Mouse (Mus musculus) lung, embryonic 16.5 days (tissue): ENCODE measurements around the gene Srpk2. TPM values are rescaled to one million over a fixed set of nuclear protein-coding genes. Genes with fewer than 3 reads are reported as not detected.
"Not testable (repeated sequence)": the region's sequence is repeated elsewhere in the genome, so short reads cannot be mapped to it uniquely, and the experiment has no call there.

Experiments
- ATAC-seq: fragments of 200-750 bp; cut with Nextera tagmentation; 2 replicates; pipeline ENCODE4 v1.8.0; 2017; ENCODE audit warnings: low read depth, mild to moderate bottlenecking, moderate library complexity
- H3K27ac ChIP-seq: fragments of 300-500 bp; sonication (generic); 2 replicates; pipeline ENCODE4 v1.5.1; 2014; ENCODE audit warnings: mild to moderate bottlenecking, control low read depth, low read length
- H3K27me3 ChIP-seq: fragments of 300-500 bp; sonication (generic); 2 replicates; pipeline ENCODE4 v1.6.1; 2014; ENCODE audit warnings: low read depth, low read length, mixed read lengths; ENCODE audit not compliant: control insufficient read depth, insufficient read depth
- H3K36me3 ChIP-seq: fragments of 300-500 bp; sonication (generic); 2 replicates; pipeline ENCODE4 v1.6.1; 2014; ENCODE audit warnings: low read length; ENCODE audit not compliant: control insufficient read depth, insufficient read depth
- H3K4me1 ChIP-seq: fragments of 300-500 bp; sonication (generic); replicated peaks from 2 replicates; pipeline ENCODE4 v1.6.1; 2014; ENCODE audit warnings: low read length, mixed read lengths; ENCODE audit not compliant: control insufficient read depth, insufficient read depth
- H3K4me2 ChIP-seq: fragments of 300-500 bp; sonication (generic); 2 replicates; pipeline ENCODE4 v1.6.1; 2014; ENCODE audit warnings: low read depth, low read length, control low read depth
- H3K4me3 ChIP-seq: fragments of 300-500 bp; sonication (generic); 2 replicates; pipeline ENCODE4 v1.5.1; 2014; ENCODE audit warnings: mild to moderate bottlenecking, low read length, control low read depth
- H3K9ac ChIP-seq: fragments of 300-500 bp; sonication (generic); 2 replicates; pipeline ENCODE4 v1.6.1; 2014; ENCODE audit warnings: low read length, control low read depth
- H3K9me3 ChIP-seq: fragments of 300-500 bp; sonication (generic); 2 replicates; pipeline ENCODE4 v1.6.1; 2016; ENCODE audit warnings: low read length; ENCODE audit not compliant: control insufficient read depth
- WGBS: fragments of 180-500 bp; shearing (Covaris S2); extraction: QIAGEN DNeasy Blood & Tissue Kit; methylation state at CpG from one replicate; pipeline ENCODE4 v1.1.7; 2014; 5-methylcytosine and 5-hydroxymethylcytosine counted together
- polyA plus RNA-seq: library from polyadenylated mRNA; unstranded; fragments of >200 nt; fragmentation: Nextera tagmentation; extraction: Ambion mirVana; gene quantifications from 2 replicates; pipeline ENCODE4 v1.2.1, GENCODE M21; 2015

The Srpk2 gene
- polyA plus RNA-seq, 1 experiment from 2014 or later: 43.7 TPM

DNA sequence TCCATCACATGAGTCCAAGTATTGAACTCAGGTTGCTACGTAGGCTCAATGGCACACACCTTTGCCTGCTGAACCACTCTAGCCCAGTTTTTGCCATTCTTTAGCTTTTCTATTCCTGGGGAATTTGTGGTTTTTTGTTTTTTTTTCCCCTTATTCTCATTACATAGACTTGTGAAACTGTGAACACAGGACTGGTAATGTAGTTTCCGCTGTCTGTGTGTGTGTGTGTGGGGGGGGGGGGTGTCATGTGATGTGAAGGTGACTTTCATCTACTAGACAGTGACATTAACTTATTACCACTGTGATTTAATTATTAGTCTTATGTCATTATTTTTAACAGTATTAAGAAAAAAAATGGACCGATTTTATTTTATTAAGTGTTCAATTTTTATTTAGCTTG, 220.2 kb downstream of the Srpk2 start:
- Histone ChIP-seq H3K27me3 (no peaks in the 10 kb centered on the region), H3K4me3 (no peak overlapping the region), H3K9ac (no peak overlapping the region), H3K4me2 (no peak overlapping the region), H3K9me3 (no peaks in the 10 kb centered on the region), H3K36me3 (peaks cover 20% of the 10 kb centered on the region), H3K27ac (no peak overlapping the region), H3K4me1 (no peaks in the 10 kb centered on the region)
- 96% methylated on average over 3 of the region's 3 CpGs for WGBS
- no peak for ATAC-seq

DNA sequence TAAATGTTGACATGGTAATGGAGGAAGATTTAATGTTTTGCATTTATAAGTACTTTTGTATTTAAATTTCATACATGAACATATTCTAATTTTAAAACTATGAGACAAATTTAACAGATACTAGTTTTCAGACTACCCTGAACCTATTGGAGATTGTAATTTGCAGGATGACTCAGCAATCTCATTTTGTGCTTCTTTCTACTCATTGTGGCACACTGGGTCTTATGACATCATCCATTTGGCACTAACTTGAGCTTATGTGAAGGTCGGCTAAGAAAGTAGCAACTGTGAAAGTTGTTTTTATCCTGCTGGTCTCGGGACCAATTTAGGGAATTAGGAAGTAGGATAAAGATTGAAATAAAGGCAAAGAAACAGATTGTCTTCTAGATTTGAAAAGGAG, 222.7 kb downstream of the Srpk2 start:
- ATAC-seq: no peak
- H3K9me3 ChIP-seq: no peaks in the 10 kb centered on the region
- no peak overlapping the region for H3K9ac ChIP-seq
- WGBS: 57% methylated on average over 2 of the region's 2 CpGs
- no peak overlapping the region for H3K4me3 ChIP-seq
- H3K27me3 ChIP-seq: no peaks in the 10 kb centered on the region
- no peaks in the 10 kb centered on the region for H3K4me1 ChIP-seq
- no peak overlapping the region for H3K4me2 ChIP-seq
- H3K27ac ChIP-seq: no peak overlapping the region
- H3K36me3 ChIP-seq: peaks cover 10% of the 10 kb centered on the region

DNA sequence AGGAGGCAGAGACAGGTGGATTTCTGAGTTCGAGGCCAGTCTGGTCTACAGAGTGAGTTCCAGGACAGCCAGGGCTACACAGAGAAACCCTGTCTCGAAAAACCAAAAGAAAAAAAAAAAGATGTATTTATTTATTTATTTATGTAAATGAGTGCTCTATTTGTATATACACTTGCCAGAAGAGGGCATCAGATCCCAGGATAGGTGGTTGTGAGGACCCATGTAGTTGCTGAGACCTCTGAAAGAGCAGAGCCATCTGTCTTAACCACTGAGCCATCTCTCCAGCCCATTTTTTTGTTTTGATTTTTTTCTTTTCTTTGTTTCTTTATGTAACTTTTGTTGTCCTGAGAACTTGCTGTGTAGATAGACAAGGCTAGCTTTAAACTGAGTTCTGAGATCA, 230.9 kb downstream of the Srpk2 start:
- H3K9ac ChIP-seq, H3K4me1 ChIP-seq, H3K27me3 ChIP-seq, H3K36me3 ChIP-seq, H3K4me3 ChIP-seq, H3K4me2 ChIP-seq, ATAC-seq, H3K9me3 ChIP-seq, H3K27ac ChIP-seq: not testable (repeated sequence)
- 82% methylated on average over 2 of the region's 2 CpGs for WGBS

Other genes starting within 250 kb of the Srpk2 start
- 23.0 and 23.6 TPM in 2 replicates for gene Pus7, start 99.1 kb upstream of the Srpk2 start, polyA plus RNA-seq
- 30.6 and 37.2 TPM in 2 replicates for gene Rint1, start 103.1 kb upstream of the Srpk2 start, polyA plus RNA-seq
- gene Tomm7, start 159.5 kb upstream of the Srpk2 start, polyA plus RNA-seq: 113 TPM in 2 replicates